Mouse (Mus musculus) right cerebral cortex, postnatal 25 days (tissue): ENCODE data around the gene Fgfr2.

Experiments
- DNase-seq: peaks from one replicate; pipeline ENCODE4 v3.0.0; 2022

Gene Fgfr2

DNA sequence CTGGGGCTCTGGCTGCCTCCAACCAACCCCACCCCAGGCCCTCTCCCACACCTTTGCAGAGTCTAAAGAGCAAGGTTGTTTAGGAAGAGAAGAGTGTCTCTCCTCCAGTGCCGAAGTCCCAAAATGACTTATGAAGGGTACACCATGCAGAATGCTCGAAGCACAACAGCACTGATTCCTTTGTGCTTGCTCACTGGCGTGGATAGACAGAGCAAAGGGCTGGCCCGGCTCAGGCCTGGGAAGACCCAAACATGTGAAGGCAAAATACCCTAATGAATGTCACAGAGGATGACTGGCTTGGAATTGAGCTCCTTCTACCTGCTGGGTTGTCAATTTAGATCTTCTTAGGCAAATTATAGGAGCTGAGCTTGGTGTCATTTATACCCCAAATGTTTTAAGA is 2914.5 kb downstream of the Fgfr2 start:
- DNase-seq: no peak

DNA sequence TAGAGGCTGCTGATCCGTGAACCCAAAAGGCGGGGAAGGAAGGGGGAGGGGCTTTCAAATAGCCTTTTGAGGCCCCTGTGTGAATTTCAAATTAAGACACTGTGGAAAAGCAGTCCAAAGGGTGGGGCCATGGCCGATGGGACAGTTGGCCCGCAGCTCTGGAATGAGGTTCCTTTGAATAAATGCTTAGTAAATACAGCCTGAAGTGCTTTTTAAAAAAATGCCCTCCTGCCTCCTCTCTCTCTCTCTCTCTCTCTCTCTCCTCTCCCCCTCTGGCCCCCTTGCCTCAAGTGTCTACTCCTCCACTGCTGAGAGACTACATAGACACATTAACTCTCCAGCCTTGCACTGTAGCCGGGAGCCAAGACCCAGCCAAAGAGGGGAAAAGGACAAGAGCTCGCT is 2917.0 kb downstream of the Fgfr2 start:
- DNase-seq: no peak

DNA sequence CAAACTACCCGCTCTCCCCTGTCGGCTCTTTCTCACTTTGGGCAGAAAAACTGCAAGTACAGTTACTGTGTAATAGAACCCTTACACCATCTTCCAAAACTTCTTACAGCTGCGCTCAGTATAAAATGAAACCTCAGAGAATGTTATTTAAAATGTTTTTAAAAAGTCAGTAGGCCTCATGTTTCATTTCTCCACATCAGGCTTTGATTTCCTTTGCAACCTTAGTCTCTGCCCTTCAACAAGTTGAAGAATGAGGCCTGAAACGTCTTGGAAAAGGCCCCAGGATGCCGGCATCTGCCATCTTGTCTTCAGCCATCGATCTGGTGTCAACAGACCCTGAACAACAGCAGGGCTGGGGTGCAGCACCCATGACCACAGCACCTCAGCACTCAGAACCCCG is 2918.0 kb downstream of the Fgfr2 start:
- no peak for DNase-seq

DNA sequence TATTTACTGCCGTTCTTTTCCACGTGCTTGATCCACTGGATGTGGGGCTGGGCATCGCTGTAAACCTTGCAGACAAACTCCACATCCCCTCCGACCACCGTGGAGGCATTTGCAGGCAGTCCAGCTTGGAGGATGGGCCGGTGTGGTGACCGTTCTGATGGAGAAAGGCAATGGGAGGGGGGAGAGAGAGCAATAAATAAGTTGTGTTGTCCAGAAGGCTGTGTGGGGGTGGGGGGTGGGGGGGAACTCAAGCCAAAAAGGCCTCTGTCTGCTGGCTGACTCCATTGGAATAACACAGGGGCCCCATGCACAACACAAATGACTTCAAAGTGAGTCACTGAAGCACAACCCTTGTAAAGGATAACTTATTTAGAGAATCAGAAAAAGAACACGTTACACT is 2922.1 kb downstream of the Fgfr2 start:
- DNase-seq: no peak

DNA sequence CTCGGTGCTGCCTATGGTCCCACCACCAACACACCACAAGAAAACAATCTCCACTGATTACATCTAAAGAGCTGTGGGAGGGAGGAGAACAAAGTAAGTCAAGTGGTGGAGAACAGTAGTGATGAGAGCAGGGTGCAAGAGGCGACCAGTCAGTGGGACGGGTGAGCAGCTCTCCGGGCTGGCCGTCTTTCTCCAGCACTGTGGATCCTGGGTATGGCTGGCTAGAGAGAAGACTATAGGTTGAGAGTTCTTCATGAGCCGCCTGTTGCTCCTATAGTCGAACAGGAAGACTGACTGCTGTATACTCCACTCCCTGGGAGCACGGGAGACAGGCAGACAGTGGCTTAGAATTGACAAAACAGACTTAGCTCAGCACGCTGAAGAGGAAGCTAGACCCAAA is 2923.2 kb downstream of the Fgfr2 start:
- no peak for DNase-seq

DNA sequence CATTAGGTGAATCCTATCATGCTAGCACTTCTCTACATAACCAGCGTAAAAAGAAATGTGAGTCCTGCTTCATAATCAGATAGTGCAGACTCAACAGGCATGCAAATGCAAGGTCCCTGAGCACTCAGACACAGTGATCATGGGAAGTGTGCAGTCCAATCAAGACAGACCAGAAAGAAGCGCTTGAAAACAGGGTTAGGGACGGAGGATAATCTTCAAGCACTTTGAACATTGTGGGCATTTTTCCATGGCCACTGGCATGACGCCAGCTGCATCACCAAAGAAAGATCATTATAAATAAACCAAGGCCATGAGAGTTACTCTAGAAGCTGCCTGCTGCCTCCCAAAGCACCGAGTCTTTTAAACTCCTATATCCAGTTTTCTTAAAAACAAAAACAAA is 2923.8 kb downstream of the Fgfr2 start:
- DNase-seq: no peak

DNA sequence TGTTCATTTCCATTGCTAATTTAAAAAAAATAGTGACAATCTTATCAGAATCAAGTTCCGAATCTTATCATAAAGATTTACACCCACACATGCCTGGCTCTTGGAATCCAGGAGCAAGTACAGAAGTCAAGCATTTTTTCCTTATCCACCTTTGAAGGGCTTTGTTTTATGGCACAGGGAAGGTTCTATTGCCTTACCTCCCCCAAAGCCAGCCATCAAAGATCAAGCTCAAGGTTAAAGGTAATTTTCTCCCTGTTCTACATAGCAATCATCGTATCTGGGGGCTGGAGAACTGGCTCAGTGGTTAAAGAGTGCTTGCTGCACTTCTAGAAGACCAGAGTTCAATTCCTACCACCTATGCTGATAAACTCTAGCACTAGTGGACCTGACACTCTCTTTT is 2928.1 kb downstream of the Fgfr2 start:
- DNase-seq: no peak

DNA sequence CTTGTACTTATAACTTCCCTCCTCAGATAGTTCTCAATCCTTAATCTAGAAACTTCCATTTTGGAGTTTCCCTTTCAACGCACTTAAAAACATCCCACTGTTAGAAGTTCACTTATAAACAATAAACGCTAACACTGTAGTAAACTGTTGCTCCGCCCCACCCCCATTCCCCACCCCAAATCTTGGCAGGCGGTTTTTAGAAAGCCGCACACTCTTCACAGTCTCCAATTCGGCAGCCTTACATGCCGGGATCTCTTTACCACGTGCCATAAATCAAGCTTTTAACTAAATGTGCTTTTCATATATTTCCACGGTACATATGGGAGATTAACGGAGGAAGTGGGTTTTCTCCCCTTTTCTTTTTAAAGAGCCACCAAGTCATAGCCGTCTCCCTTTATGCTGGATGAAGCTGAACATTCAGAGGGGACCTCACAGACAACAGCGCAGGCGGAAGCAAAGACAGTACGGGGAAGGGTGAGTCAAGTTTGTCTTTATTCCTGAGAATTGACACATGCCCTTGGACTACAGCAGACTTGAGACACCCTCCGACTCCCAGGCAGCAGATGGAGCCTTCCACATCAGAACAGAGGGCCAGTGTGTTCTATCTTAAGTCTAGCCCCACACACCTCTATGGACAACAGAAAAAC is 2932.7 kb downstream of the Fgfr2 start:
- DNase-seq: no peak

DNA sequence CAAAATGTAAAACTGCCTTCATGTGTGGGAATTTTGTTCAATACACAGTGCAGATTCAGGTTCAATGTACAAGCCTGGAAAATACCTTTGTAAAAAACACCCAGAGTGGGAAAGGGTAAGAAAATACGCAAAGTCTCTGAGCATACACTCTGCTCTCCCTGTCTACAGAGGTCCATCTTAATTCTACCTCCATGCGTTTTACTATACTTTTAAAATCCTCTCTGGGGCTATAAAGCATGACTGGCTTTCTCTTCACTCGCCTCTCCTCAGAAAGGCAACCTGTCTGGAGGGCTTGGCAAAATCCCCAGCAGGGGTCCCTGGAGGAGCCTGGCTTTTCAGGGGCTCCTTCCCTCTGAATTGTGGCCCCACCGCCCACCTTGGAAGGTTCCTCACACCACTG is 2933.2 kb downstream of the Fgfr2 start:
- no peak for DNase-seq

DNA sequence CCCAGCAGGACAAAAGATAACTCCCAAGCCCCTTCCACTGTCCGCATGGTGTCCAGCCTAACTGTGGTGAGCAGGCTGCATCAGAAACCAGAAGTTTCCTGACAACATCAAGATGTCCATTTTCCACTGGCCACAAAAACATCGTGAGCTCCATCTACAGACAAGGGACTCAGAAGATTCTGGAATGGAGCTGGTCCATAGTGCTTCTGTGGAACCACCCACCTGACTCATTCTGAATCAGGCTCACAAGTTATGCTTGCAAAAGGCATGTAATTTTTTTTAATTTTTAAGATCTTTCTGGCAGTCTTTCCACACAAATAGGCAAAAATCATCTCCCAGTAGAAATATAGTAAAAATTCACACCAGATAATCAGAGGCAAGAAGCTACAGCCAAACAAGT is 2935.0 kb downstream of the Fgfr2 start:
- DNase-seq: no peak

DNA sequence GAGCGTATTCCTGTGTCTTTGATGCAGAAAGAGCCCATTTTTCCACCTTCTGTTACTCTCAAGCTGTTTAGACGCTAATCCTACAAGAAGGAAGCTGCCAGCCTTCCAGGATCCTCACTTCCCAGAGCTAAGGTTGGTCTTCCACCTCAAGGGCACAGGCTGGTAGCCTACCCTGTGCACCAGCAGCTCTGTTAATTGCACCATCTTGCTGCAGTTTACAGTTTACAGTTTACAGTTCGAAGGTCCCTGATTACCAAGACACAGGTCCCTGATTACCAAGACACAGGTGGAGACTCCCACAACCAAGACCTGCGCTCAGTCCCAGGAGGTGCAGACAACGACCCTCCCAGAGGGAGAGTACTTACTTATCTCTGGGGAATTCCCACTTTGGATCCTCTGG is 2938.3 kb downstream of the Fgfr2 start:
- no peak for DNase-seq

DNA sequence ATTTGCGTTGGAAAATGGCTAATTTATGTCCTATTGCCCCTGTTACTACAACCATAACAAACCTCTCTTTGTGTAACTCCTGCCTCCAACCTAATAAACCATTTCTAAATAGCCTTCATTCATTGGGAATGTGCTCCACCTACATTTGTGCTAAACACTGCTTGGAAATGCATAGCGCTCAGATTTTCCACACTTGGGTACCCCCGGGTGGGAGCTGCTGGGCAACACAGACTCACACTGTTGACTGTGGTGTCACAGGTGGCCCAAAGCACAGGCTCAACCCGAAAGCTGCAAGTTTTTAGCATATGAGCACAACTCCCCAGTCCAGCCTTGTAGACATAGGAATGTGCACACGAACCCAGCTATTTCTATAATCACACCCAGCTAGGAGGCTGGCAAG is 2939.2 kb downstream of the Fgfr2 start:
- no peak for DNase-seq

DNA sequence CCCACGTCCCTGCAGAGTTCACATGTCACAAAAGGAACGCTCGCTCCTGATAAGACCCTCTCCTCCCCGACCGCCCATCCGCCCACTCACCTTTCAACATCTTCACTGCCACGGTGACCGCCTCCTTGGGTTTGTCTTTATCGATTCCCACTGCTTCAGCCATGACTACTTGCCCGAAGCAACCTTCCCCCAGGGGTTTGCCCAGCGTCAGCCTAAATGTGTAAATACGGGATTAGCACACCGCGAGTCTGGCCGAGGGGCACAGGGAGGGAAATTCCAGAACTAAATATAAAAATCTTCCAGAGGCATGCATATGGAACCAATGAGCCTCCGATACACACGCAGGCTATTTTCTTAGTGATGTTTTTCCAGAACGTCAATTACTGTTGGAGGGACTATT is 2940.6 kb downstream of the Fgfr2 start:
- DNase-seq: no peak

DNA sequence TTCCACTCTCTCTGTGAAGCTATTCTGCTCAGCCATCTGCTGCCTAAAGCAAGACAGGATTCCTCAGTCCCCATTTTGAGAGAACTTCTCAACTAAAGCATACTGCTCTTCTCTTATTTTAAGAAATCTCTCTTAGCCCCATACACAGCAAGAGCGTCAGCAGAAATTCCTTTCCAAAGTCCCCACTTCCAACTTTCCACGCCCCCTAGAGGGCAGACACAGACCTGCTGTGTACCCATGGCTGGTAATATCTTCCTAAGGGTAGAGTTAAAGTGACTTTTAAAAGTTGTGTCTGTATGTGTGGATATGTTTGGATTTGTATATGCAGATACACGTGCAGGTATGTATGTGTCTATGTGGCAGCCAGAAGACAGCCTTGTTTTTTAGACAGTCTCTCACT is 2944.2 kb downstream of the Fgfr2 start:
- DNase-seq: no peak

DNA sequence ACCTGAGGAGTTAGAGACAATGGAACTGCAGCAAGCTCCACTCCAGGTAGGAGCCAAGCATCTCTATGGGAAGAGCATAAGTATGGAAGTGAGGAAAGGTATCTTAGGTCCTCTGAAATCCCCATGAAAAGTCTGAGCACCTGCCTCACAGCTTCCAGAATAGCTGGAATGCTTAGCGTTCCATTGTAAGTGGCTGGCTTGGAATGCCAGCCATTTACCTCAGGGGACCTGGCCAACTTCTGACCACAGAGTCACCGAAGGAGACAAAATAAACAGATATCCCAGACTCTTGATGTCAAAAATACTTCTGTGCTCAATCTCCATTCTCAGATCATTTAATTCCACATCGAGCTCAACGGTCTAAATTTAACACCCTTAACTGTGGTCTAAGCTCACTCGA is 2946.1 kb downstream of the Fgfr2 start:
- no peak for DNase-seq

DNA sequence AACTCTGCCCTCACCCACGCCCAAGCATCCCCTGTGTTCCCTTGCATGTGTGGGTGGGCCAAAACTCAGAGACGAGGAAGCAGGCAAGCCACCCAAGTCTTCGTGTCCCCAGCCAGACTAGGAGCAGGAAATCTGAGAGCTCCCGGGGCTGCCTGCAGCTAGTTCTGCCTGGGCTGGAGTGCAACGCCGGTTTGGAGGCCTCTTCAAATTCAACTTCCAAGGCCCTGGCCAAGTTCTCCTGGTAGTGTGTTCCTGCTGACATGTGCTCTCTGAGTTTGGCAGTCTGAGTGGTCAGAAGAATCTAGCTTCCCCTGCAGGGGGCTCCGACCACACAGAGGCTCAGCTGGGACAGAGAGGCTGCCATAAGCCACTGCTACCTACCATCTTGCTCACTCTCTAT is 2948.6 kb downstream of the Fgfr2 start:
- DNase-seq: no peak

DNA sequence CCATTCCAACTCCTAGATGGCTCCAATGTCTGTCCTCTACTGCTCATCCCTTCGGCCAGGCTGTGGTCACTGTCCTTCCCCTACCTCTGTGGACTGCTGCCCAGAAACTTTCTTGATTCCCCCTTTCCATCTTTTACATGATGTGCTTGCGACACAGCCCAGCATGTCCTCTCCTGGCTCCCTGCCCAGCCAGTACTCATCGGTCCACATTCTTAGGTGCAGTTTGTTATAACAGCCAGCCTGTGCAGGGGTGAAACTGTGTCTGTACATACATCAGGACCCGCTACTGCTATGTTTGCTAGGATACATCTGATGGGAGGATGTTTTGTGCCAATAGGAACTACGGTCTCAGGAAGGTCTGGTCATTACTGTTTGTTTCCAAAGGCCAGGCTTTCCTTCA is 2949.2 kb downstream of the Fgfr2 start:
- no peak for DNase-seq

DNA sequence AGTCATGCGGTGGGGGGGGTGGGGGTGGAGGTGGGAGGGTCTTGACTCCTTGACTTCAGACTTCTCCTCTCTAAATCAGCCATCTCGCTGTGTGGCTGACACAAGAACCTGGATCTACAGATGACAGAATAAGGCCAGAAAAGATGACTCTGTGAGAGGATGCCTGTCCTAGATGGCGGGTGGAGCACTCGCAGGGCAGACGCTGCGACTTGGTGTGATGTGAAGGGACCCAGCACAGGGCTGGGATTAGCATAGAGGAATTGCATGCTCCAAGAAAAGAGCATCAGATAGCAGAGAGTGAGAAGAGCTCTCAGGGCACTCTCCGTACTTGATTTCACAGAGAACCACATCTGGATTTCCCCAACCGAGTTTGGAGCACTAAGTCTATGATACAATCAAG is 2953.0 kb downstream of the Fgfr2 start:
- no peak for DNase-seq

DNA sequence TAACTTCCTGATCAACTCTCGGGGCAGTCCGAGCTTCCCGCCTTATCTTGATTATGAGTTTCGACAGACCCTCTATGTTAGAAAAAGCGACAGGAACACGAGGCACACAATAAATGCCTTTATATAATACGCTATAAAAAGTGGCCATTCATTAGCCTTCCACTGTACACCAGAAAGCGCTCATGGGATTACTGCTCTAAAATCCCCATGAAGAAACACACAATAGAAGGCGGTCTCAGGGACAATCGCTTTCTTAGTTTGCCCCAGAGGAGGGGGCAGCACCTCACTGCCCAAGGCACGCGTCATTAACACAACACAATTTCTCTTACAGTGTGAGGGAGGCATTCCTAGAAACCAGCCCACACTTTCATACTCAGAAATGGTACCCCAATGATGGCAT is 2954.9 kb downstream of the Fgfr2 start:
- DNase-seq: no peak

DNA sequence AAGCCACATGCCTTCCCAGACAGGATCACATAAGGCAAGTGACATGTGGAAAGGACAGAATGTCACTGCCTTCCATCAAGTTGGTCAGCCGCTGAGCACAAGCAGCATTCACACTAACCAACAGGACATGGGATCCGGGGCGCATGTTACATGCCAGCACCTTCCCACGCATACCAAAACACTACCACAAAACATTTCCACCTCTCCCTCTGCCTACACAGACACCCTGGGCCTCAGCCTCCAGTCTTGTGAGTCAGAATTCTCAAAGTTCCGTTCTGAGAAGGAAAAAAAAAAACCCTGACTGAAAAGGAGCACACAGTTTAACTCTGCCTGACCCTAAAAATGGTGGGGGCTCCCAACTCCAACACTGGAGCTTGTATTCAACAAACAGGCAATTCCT is 2955.9 kb downstream of the Fgfr2 start:
- no peak for DNase-seq

DNA sequence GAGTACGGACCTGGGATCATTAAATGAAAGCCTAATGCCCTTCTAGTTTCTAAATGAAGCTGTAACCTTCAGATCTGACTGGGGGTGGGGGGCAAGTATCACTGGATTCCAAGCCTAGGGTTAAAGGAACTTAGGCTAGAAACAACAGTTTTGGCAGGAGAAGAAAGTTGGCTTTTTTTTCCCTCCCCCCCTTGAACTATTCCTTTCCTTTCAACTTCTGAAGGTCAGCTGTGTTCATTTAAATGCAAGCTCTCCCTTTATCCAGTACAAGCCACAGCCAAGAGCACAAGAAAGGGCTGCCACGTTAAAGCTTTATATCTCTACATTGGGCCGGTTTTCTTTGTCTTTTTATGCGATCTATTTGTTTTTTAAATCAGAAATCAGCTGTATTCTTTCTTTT is 2957.0 kb downstream of the Fgfr2 start:
- no peak for DNase-seq

DNA sequence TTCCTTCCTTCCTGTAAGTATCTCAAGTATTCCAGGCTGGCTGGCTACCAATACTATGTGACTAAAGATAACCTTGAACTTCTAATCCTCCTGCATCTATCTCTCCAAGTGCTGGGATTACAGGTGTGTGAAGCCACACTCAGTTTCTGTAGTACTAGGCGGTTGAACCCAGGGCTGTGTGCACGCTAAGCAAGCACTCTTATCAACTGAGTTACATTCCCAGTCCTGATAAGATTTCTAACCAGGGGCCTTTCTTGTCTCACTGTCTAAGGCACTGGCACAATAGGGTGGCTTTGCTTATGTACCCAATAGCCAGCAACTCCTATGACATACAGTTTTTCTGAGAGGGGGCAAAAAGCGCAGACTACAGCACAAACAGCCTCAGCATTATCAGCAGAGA is 2957.7 kb downstream of the Fgfr2 start:
- DNase-seq: no peak

DNA sequence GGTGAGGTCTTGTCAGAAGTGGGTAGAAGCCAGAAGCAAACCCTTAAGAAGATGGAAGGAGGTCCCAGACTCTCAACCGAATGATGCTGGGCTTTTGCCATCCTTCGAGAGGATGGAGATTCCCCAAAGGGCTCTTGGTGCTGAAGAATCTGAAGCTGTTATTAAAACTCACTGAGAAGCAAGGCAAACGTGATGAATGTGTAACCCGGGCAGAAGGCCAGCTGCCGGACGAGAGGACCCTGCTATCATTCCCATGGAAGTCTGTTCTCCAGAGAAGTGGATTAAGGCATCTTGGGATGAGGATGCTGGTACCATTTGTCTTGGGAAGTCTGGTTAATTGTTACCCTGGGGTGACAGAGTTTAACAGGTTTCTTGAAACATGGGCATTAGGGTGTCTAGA is 2960.4 kb downstream of the Fgfr2 start:
- no peak for DNase-seq

DNA sequence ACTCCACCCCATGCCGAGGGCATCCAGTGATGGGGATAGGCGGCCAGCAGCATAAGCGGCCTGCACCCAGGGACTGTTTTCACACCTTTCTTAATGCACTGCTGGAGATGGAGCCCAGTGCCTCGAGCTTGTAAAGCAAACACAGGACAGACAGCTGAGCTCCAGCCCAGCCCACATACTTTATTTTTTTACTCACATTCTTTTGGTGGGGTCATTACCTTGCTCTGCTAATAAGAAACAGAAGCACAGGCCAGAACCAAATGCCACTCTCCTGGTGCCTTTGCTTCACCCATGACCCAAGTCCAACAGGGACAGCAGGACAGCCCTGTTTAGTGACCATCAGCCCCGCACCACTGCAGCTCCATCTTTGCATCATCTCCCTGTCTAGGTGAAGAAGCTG is 2961.6 kb downstream of the Fgfr2 start:
- DNase-seq: no peak

DNA sequence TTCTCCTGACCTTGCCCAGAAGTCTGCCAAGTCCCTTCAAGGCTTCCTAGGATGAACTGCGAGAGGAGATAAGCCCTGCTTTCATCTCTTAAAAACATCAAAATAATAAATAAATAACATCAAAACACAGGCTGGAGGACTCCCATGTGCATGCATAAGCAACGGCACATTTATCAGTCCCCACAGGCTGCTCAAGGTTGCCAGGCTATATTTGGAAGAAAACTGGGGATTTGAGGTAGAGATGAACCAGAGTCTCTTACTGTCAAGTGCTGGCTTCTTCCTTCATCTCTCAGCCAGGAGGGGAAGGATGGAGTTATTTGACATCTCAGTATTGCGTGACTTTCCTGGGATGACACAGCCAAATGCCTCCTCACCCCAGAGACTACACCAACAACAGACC is 2964.3 kb downstream of the Fgfr2 start:
- no peak for DNase-seq
